Mouse (Mus musculus): ENCODE data around the gene Zswim4.
A peak's percentile ranks its signal among the peaks of the same experiment; 100 is the strongest.

The Zswim4 gene

GRCm38 (mm10) chr8:84230735-84231134, 6.1 kb downstream of the Zswim4 start:
- no peak for DNase-seq (ENCODE audit: low read depth in 1 of 2, low spot score in 2 of 2)

- DNase-seq (ENCODE audit: low read depth in 1 of 2, low spot score in 2 of 2): no peak
Observed at GRCm38 (mm10) chr8:84223322-84224029, 13.4 kb downstream of the Zswim4 start.

GRCm38 (mm10) chr8:84222566-84223165, 14.2 kb downstream of the Zswim4 start:
- DNase-seq (ENCODE audit: low read depth in 1 of 2, low spot score in 2 of 2): no peak

- DNase-seq (ENCODE audit: low read depth in 1 of 2, low spot score in 2 of 2): no peak
Observed at GRCm38 (mm10) chr8:84220105-84220504, 16.8 kb downstream of the Zswim4 start.

- DNase-seq (ENCODE audit: low read depth in 1 of 2, low spot score in 2 of 2): no peak
Observed at GRCm38 (mm10) chr8:84218143-84218542, 18.7 kb downstream of the Zswim4 start.

GRCm38 (mm10) chr8:84217206-84217605, 19.6 kb downstream of the Zswim4 start:
- no peak for DNase-seq (ENCODE audit: low read depth in 1 of 2, low spot score in 2 of 2)

GRCm38 (mm10) chr8:84213277-84213676, 23.6 kb downstream of the Zswim4 start:
- no peak for DNase-seq (ENCODE audit: low read depth in 1 of 2, low spot score in 2 of 2)

- DNase-seq (ENCODE audit: low read depth in 1 of 2, low spot score in 2 of 2): no peak
Observed at GRCm38 (mm10) chr8:84211881-84212563, 24.8 kb downstream of the Zswim4 start.

GRCm38 (mm10) chr8:84211202-84211601, 25.7 kb downstream of the Zswim4 start:
- no peak for DNase-seq (ENCODE audit: low read depth in 1 of 2, low spot score in 2 of 2)

- peak in 1 of 2 experiments; percentile 75 for DNase-seq (ENCODE audit: low read depth in 1 of 2, low spot score in 2 of 2)
Observed at GRCm38 (mm10) chr8:84210167-84210791, 26.6 kb downstream of the Zswim4 start.

- no peak for DNase-seq (ENCODE audit: low read depth in 1 of 2, low spot score in 2 of 2)
Observed at GRCm38 (mm10) chr8:84208381-84209380, 28.2 kb downstream of the Zswim4 start.

- DNase-seq (ENCODE audit: low read depth in 1 of 2, low spot score in 2 of 2): peak in 1 of 2 experiments; percentile 67
Observed at GRCm38 (mm10) chr8:84207811-84208210, 29.0 kb downstream of the Zswim4 start.

GRCm38 (mm10) chr8:84206666-84207065, 30.2 kb downstream of the Zswim4 start:
- DNase-seq (ENCODE audit: low read depth in 1 of 2, low spot score in 2 of 2): no peak

- no peak for DNase-seq (ENCODE audit: low read depth in 1 of 2, low spot score in 2 of 2)
Observed at GRCm38 (mm10) chr8:84205073-84205472, 31.8 kb downstream of the Zswim4 start.

- DNase-seq (ENCODE audit: low read depth in 1 of 2, low spot score in 2 of 2): peak in 1 of 2 experiments; percentile 81
Observed at GRCm38 (mm10) chr8:84203975-84204772, 32.7 kb downstream of the Zswim4 start.

GRCm38 (mm10) chr8:84202938-84203917, 33.6 kb downstream of the Zswim4 start:
- DNase-seq (ENCODE audit: low read depth in 1 of 2, low spot score in 2 of 2): peak in 1 of 2 experiments; percentile 86

GRCm38 (mm10) chr8:84202466-84202865, 34.4 kb downstream of the Zswim4 start:
- DNase-seq (ENCODE audit: low read depth in 1 of 2, low spot score in 2 of 2): peak in 1 of 2 experiments; percentile 83

- peak in 1 of 2 experiments; percentile 78 for DNase-seq (ENCODE audit: low read depth in 1 of 2, low spot score in 2 of 2)
Observed at GRCm38 (mm10) chr8:84201545-84202245, 35.2 kb downstream of the Zswim4 start.

Data from monocyte, adult 2 months (primary cell).